Comparison of ENCODE assay signal across 15 mouse cellular contexts in the genomic region with DNA sequence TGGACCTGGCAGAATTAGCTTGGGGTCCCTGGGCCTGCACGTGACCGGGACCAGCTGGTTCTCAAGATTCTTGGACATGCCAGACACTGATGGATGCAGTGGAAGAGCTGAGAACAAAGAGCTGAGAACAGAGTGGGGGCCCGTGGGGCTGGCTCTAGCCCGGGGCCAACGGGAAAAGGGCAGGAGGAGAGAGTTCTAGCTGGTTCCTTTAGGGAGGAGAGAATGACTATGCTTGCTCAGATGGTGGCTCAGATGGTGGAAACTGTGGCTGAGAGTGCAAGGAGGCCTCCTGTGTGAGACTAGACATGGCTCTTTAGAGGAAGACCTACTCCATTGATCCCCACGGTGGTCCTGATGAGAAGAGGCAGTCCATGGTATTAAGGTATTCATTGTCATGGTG.
DNase-seq lines count a peak whose midpoint lies in the region; TF ChIP-seq lines count a peak whose summit lies in the region.
"Had no signal": no experiment of that assay in that cellular context is flagged by ENCODE, and none has a peak within 500 bp of the region (broad histone marks: within the 10 kb centered on the region; RNA-seq: fewer than 3 reads in every experiment).

No protein-coding gene starts in this region.

- no peaks in the 10 kb centered on the region for H3K79me2 ChIP-seq in heart, adult 2 months (replicated peaks; ENCODE audit: control insufficient read depth, insufficient read depth, low read length)

- H3K36me3 ChIP-seq in heart, embryonic 10.5 days = no peaks in the 10 kb centered on the region
- no peaks in the 10 kb centered on the region for H3K36me3 ChIP-seq in heart, adult 2 months (ENCODE audit: control insufficient read depth, insufficient read depth, low read length)
- H3K36me3 ChIP-seq: G1E had no signal

- no peak for TF ChIP-seq EP300 in heart, adult 2 months (IDR thresholded peaks at IDR 0.05; ENCODE audit: insufficient read depth, low read depth, low read length)

- H3K27ac ChIP-seq in heart, embryonic 10.5 days = no peak overlapping the region
- H3K27ac ChIP-seq in heart, adult 2 months = no peak overlapping the region

- H3K27me3 ChIP-seq in heart, embryonic 10.5 days (ENCODE audit: insufficient read depth, poor library complexity, severe bottlenecking) = no peaks in the 10 kb centered on the region
- H3K27me3 ChIP-seq in heart, adult 2 months (ENCODE audit: control insufficient read depth, insufficient read depth, low read length) = no peaks in the 10 kb centered on the region

- no peak for TF ChIP-seq POLR2A in heart, adult 2 months (IDR thresholded peaks at IDR 0.05; ENCODE audit: insufficient read depth, low read depth, low read length)

- H3K4me1 ChIP-seq in heart, embryonic 10.5 days = 0 out of 2 replicates have a peak, but pooled peaks cover 2% of the 10 kb centered on the region
- no peaks in the 10 kb centered on the region for H3K4me1 ChIP-seq in heart, adult 2 months (ENCODE audit: control insufficient read depth, insufficient read depth, low read length)

- no peak overlapping the region for H3K4me3 ChIP-seq in heart, embryonic 10.5 days
- H3K4me3 ChIP-seq in heart, adult 2 months = no peak overlapping the region

- intact Hi-C loops in heart, postnatal 14 days (cut with DNase I) = no loop called here
- intact Hi-C loops in heart, adult 2 months (cut with DNase I) = no loop called here

- no peaks in the 10 kb centered on the region for H3K9me3 ChIP-seq in heart, embryonic 10.5 days

- WGBS in heart, embryonic 10.5 days = 80% methylated on average over 6 of the region's 6 CpGs
- 81% methylated on average over 6 of the region's 6 CpGs for WGBS in heart, adult 2 months

- H3K9ac ChIP-seq in heart, adult 2 months (ENCODE audit: low read depth, low read length) = no peak overlapping the region

- DNase-seq in heart, adult 11 months = peak; percentile 66
- no peak for DNase-seq in heart, postnatal 14 days
- DNase-seq in heart, embryonic 10.5 days (ENCODE audit: low spot score) = peak; percentile 68
- DNase-seq in heart, adult 2 months = no peak
- DNase-seq: adrenal gland, adult 2 months; adrenal gland, adult 8-10 months; adrenal gland, postnatal 10 days; adrenal gland, postnatal 14 days; adrenal gland, postnatal 25 days; adrenal gland, postnatal 36 days; B cell, adult 2 months; cerebellum, adult 11 months; cerebellum, adult 11-12 months; cerebellum, adult 18-20 months had no signal

- no peak for TF ChIP-seq CTCF in heart, adult 2 months (IDR thresholded peaks at IDR 0.05)

Comparison
In these comparisons a context has a peak if more than half of its experiments do, and no peak if none do; other contexts are left out.
1. DNase-seq: peak in heart, adult 11 months (single experiment) and heart, embryonic 10.5 days (single experiment); none in heart, postnatal 14 days (0 of 2) and heart, adult 2 months (0 of 2).